In genomic region chr2:151962474-151962873, GRCm38 (mm10) we compare ENCODE assay signal across 9 mouse cellular contexts. TPM values are rescaled to one million over a fixed set of nuclear protein-coding genes. Genes with fewer than 3 reads are reported as not detected.
A peak's percentile ranks its signal among the peaks of the same experiment; 100 is the strongest.
DNase-seq lines count a peak whose midpoint lies in the region; ATAC-seq and TF ChIP-seq lines count a peak whose summit lies in the region.
"Had no signal": no experiment of that assay in that cellular context is flagged by ENCODE, and none has a peak within 500 bp of the region (broad histone marks: within the 10 kb centered on the region; RNA-seq: fewer than 3 reads in every experiment).

No protein-coding gene starts in this region.

- H3K27me3 ChIP-seq in liver, postnatal 0 days (ENCODE audit: insufficient read depth, low read length), result no peaks in the 10 kb centered on the region
- no peaks in the 10 kb centered on the region for H3K27me3 ChIP-seq in liver, embryonic 12.5 days (replicated peaks)
- no peaks in the 10 kb centered on the region for H3K27me3 ChIP-seq in embryonic facial prominence, embryonic 14.5 days (replicated peaks; ENCODE audit: control insufficient read depth, insufficient read depth, low read length)
- no peaks in the 10 kb centered on the region; the same call in 1 of the 2 replicates for H3K27me3 ChIP-seq in hindbrain, embryonic 11.5 days (ENCODE audit: control insufficient read depth, insufficient read depth, low read length)
- H3K27me3 ChIP-seq: limb, embryonic 12.5 days had no signal

- peak; percentile 69 for DNase-seq in liver, postnatal 0 days
- DNase-seq in embryonic facial prominence, embryonic 14.5 days (ENCODE audit: low spot score), result peak; percentile 93
- DNase-seq in hindbrain, embryonic 11.5 days (ENCODE audit: low spot score), result no peak
- DNase-seq in layer of hippocampus, postnatal 25 days (ENCODE audit: extremely low spot score in 1 of 2, low spot score in 1 of 2), result peak; percentile 57 to 68
- DNase-seq in c-Kit-positive CD71-positive TER-119-positive erythroid progenitor cells, embryonic 14.5 days (ENCODE audit: low spot score), result no peak

- ATAC-seq in liver, postnatal 0 days, result peak; percentile 72
- ATAC-seq in liver, embryonic 12.5 days, result no peak
- ATAC-seq in embryonic facial prominence, embryonic 14.5 days (ENCODE audit: low read depth), result peak; percentile 76
- ATAC-seq in hindbrain, embryonic 11.5 days (ENCODE audit: low FRiP score), result no peak
- ATAC-seq in megakaryocyte-erythroid progenitor cell, adult 5-6 weeks (replicated peaks; ENCODE audit: low FRiP score, low TSS enrichment, poor library complexity, severe bottlenecking), result peak; percentile 20; the same call in 1 of the 2 replicates
- no peak for ATAC-seq in megakaryocyte, adult 5-6 weeks (ENCODE audit: poor library complexity, severe bottlenecking)

- no peak overlapping the region for H3K27ac ChIP-seq in liver, postnatal 0 days (ENCODE audit: low read depth)
- H3K27ac ChIP-seq in liver, embryonic 12.5 days, result no peak overlapping the region
- H3K27ac ChIP-seq in embryonic facial prominence, embryonic 14.5 days (replicated peaks; ENCODE audit: low read depth, low read length), result peak overlapping the region; percentile 55
- 0 out of 2 replicates have a peak overlapping the region, but pooled peaks have one; percentile 24 for H3K27ac ChIP-seq in hindbrain, embryonic 11.5 days (ENCODE audit: low read depth, low read length)
- H3K27ac ChIP-seq: limb, embryonic 12.5 days had no signal

- no peaks in the 10 kb centered on the region for H3K9me3 ChIP-seq in liver, postnatal 0 days (ENCODE audit: low read length)
- H3K9me3 ChIP-seq in liver, embryonic 12.5 days (replicated peaks), result no peaks in the 10 kb centered on the region
- no peaks in the 10 kb centered on the region for H3K9me3 ChIP-seq in embryonic facial prominence, embryonic 14.5 days (ENCODE audit: control insufficient read depth, low read length)
- H3K9me3 ChIP-seq in hindbrain, embryonic 11.5 days (ENCODE audit: control insufficient read depth, low read length), result no peaks in the 10 kb centered on the region
- H3K9me3 ChIP-seq: limb, embryonic 12.5 days had no signal

- H3K36me3 ChIP-seq in liver, postnatal 0 days (replicated peaks; ENCODE audit: insufficient read depth, low read length), result no peaks in the 10 kb centered on the region
- H3K36me3 ChIP-seq in liver, embryonic 12.5 days, result no peaks in the 10 kb centered on the region
- no peaks in the 10 kb centered on the region for H3K36me3 ChIP-seq in embryonic facial prominence, embryonic 14.5 days (ENCODE audit: control insufficient read depth, insufficient read depth, low read length)
- H3K36me3 ChIP-seq in hindbrain, embryonic 11.5 days (ENCODE audit: control insufficient read depth, insufficient read depth, low read length), result no peaks in the 10 kb centered on the region
- H3K36me3 ChIP-seq: limb, embryonic 12.5 days had no signal

- H3K4me2 ChIP-seq in liver, postnatal 0 days (ENCODE audit: low read depth, low read length), result no peak overlapping the region
- H3K4me2 ChIP-seq in liver, embryonic 12.5 days, result no peak overlapping the region
- H3K4me2 ChIP-seq in embryonic facial prominence, embryonic 14.5 days (ENCODE audit: low read depth, low read length), result no peak overlapping the region
- H3K4me2 ChIP-seq in hindbrain, embryonic 11.5 days (replicated peaks; ENCODE audit: low read depth, low read length), result no peak overlapping the region
- H3K4me2 ChIP-seq: limb, embryonic 12.5 days had no signal

- TF ChIP-seq CTCF in liver, postnatal 0 days (IDR thresholded peaks at IDR 0.05; ENCODE audit: low read depth), result no peak

- TF ChIP-seq EP300 in liver, postnatal 0 days (IDR thresholded peaks at IDR 0.05; ENCODE audit: low read depth), result no peak

- H3K4me3 ChIP-seq in liver, postnatal 0 days (ENCODE audit: low read depth, low read length), result no peak overlapping the region
- H3K4me3 ChIP-seq in liver, embryonic 12.5 days, result no peak overlapping the region
- H3K4me3 ChIP-seq in embryonic facial prominence, embryonic 14.5 days (ENCODE audit: low read depth, low read length), result no peak overlapping the region
- no peak overlapping the region for H3K4me3 ChIP-seq in hindbrain, embryonic 11.5 days (ENCODE audit: low read depth, low read length)
- H3K4me3 ChIP-seq: limb, embryonic 12.5 days had no signal

- WGBS in liver, postnatal 0 days (ENCODE audit: insufficient replicate concordance), result 66% methylated on average over 10 of the region's 10 CpGs
- 70% methylated on average over 10 of the region's 10 CpGs for WGBS in liver, embryonic 12.5 days (ENCODE audit: insufficient replicate concordance)
- WGBS in embryonic facial prominence, embryonic 14.5 days, result 51% methylated on average over 10 of the region's 10 CpGs
- 72% methylated on average over 10 of the region's 10 CpGs for WGBS in hindbrain, embryonic 11.5 days

- H3K4me1 ChIP-seq in liver, postnatal 0 days (ENCODE audit: insufficient read depth), result peaks cover 14% of the 10 kb centered on the region
- H3K4me1 ChIP-seq in liver, embryonic 12.5 days, result peaks cover 25% of the 10 kb centered on the region
- H3K4me1 ChIP-seq in embryonic facial prominence, embryonic 14.5 days (ENCODE audit: control insufficient read depth, insufficient read depth, low read length), result peaks cover 29% of the 10 kb centered on the region
- H3K4me1 ChIP-seq in hindbrain, embryonic 11.5 days (replicated peaks; ENCODE audit: control insufficient read depth, insufficient read depth, low read length), result peaks cover 11% of the 10 kb centered on the region

- no peak overlapping the region for H3K9ac ChIP-seq in liver, postnatal 0 days (replicated peaks)
- no peak overlapping the region for H3K9ac ChIP-seq in liver, embryonic 12.5 days
- no peak overlapping the region for H3K9ac ChIP-seq in embryonic facial prominence, embryonic 14.5 days (ENCODE audit: low read depth, low read length)
- H3K9ac ChIP-seq in hindbrain, embryonic 11.5 days (ENCODE audit: low read depth, low read length), result no peak overlapping the region
- H3K9ac ChIP-seq: limb, embryonic 12.5 days had no signal

RNA-seq across cellular contexts. Expression of gene Fam110a, which starts 17.5 kb away (rescaled TPM):
- 6.3 and 7.3 TPM in 2 replicates for polyA plus RNA-seq in liver, postnatal 0 days (2015; fragmentation: Nextera tagmentation; extraction: Ambion mirVana)
- 11.1 and 11.8 TPM in 2 replicates for polyA plus RNA-seq in liver, embryonic 12.5 days (2016; fragmentation: Nextera tagmentation; extraction: Ambion mirVana)
- 18.8 and 21.2 TPM in 2 replicates for polyA plus RNA-seq in embryonic facial prominence, embryonic 14.5 days (2014; fragmentation: Nextera tagmentation; extraction: Ambion mirVana)
- polyA plus RNA-seq in hindbrain, embryonic 11.5 days (2014; fragmentation: Nextera tagmentation; extraction: Ambion mirVana), result 87.1 and 87.5 TPM in 2 replicates
- 1 to 10 TPM; 7.7 to 8.5 TPM for total RNA-seq in layer of hippocampus, postnatal 25 days (2021)
- total RNA-seq in megakaryocyte-erythroid progenitor cell, adult 5-6 weeks (2014; fragmentation: Nextera tagmentation), result 3.7 and 9.1 TPM in 2 replicates
- total RNA-seq in megakaryocyte-erythroid progenitor cell, adult 5-6 weeks (2017), result 0.50 and 1.6 TPM in 2 replicates
- total RNA-seq in megakaryocyte, adult 5-6 weeks (2015), result 7.8 and 14.8 TPM in 2 replicates
- 6.0 and 8.6 TPM in 2 replicates for total RNA-seq in megakaryocyte, adult 5-6 weeks (2017)

RNA-seq across cellular contexts. Expression of gene Slc52a3, which starts 33.8 kb away (rescaled TPM):
- polyA plus RNA-seq in liver, postnatal 0 days (2015; fragmentation: Nextera tagmentation; extraction: Ambion mirVana), result 0.43 and 0.53 TPM in 2 replicates
- 1.3 and 1.9 TPM in 2 replicates for polyA plus RNA-seq in liver, embryonic 12.5 days (2016; fragmentation: Nextera tagmentation; extraction: Ambion mirVana)
- polyA plus RNA-seq in embryonic facial prominence, embryonic 14.5 days (2014; fragmentation: Nextera tagmentation; extraction: Ambion mirVana), result 2.4 and 2.8 TPM in 2 replicates
- polyA plus RNA-seq in hindbrain, embryonic 11.5 days (2014; fragmentation: Nextera tagmentation; extraction: Ambion mirVana), result 0.56 and 0.73 TPM in 2 replicates
- total RNA-seq in layer of hippocampus, postnatal 25 days (2021), result 1 to 10 TPM; 2.6 TPM
- 0.42 and 1.4 TPM in 2 replicates for total RNA-seq in megakaryocyte-erythroid progenitor cell, adult 5-6 weeks (2014; fragmentation: Nextera tagmentation)
- total RNA-seq in megakaryocyte-erythroid progenitor cell, adult 5-6 weeks (2017), result 0.34 and 0.80 TPM in 2 replicates
- total RNA-seq in megakaryocyte, adult 5-6 weeks (2015), result 1.0 and 1.4 TPM in 2 replicates
- total RNA-seq in megakaryocyte, adult 5-6 weeks (2017), result 0.07 and 0.53 TPM in 2 replicates

RNA-seq across cellular contexts. Expression of gene Angpt4, which starts 51.5 kb away (rescaled TPM):
- 0.14 and 0.26 TPM in 2 replicates for polyA plus RNA-seq in liver, postnatal 0 days (2015; fragmentation: Nextera tagmentation; extraction: Ambion mirVana)
- 0.05 and 0.08 TPM in 2 replicates for polyA plus RNA-seq in liver, embryonic 12.5 days (2016; fragmentation: Nextera tagmentation; extraction: Ambion mirVana)
- 0.64 and 1.1 TPM in 2 replicates for polyA plus RNA-seq in embryonic facial prominence, embryonic 14.5 days (2014; fragmentation: Nextera tagmentation; extraction: Ambion mirVana)
- 0.14 and 0.23 TPM in 2 replicates for polyA plus RNA-seq in hindbrain, embryonic 11.5 days (2014; fragmentation: Nextera tagmentation; extraction: Ambion mirVana)
- under 1 TPM; 0.30 to 0.96 TPM for total RNA-seq in layer of hippocampus, postnatal 25 days (2021)
- not detected in 2 replicates for total RNA-seq in megakaryocyte-erythroid progenitor cell, adult 5-6 weeks (2014; fragmentation: Nextera tagmentation)
- not detected in 2 replicates for total RNA-seq in megakaryocyte-erythroid progenitor cell, adult 5-6 weeks (2017)
- total RNA-seq in megakaryocyte, adult 5-6 weeks (2015), result not detected in 2 replicates
- total RNA-seq in megakaryocyte, adult 5-6 weeks (2017), result 0.26 TPM in 1 of 2 replicates, not detected in the other

Comparison
In these comparisons a context has a peak if more than half of its experiments do, and no peak if none do; other contexts are left out.
1. ATAC-seq: peak in liver, postnatal 0 days (single experiment), embryonic facial prominence, embryonic 14.5 days (single experiment) and megakaryocyte-erythroid progenitor cell, adult 5-6 weeks (single experiment); none in liver, embryonic 12.5 days (single experiment), hindbrain, embryonic 11.5 days (single experiment) and megakaryocyte, adult 5-6 weeks (single experiment).
2. DNase-seq: peak in liver, postnatal 0 days (single experiment), embryonic facial prominence, embryonic 14.5 days (single experiment) and layer of hippocampus, postnatal 25 days (2 of 2); none in hindbrain, embryonic 11.5 days (single experiment) and c-Kit-positive CD71-positive TER-119-positive erythroid progenitor cells, embryonic 14.5 days (single experiment).
3. H3K27ac ChIP-seq: peak in embryonic facial prominence, embryonic 14.5 days (single experiment) and hindbrain, embryonic 11.5 days (single experiment); none in liver, postnatal 0 days (single experiment) and liver, embryonic 12.5 days (single experiment).